Mouse (Mus musculus) midbrain, postnatal 0 days (tissue): ENCODE measurements at regions not wholly inside any gene's neighbourhood (a gene's known extent, or its start where the extent isn't known, plus 50 kb on each side); places are given as distances from the start of the nearest gene placed in this dataset.
A peak's percentile ranks its signal among the peaks of the same experiment; 100 is the strongest.

Source experiments
- ATAC-seq: fragments of 200-750 bp; cut with Nextera tagmentation; 2 replicates; pipeline ENCODE4 v1.8.0; 2017; ENCODE audit warnings: moderate number of reproducible peaks, mild to moderate bottlenecking, moderate TSS enrichment, moderate library complexity; ENCODE audit not compliant: low FRiP score
- DNase-seq: peaks from one replicate; pipeline ENCODE4 v3.0.0-alpha.2; 2015; ENCODE audit warnings: low spot score
- H3K27ac ChIP-seq: fragments of 300-500 bp; sonication (generic); 2 replicates; pipeline ENCODE4 v1.5.1; 2014; ENCODE audit warnings: low read depth, mild to moderate bottlenecking, low read length, mixed read lengths
- H3K27me3 ChIP-seq: fragments of 300-500 bp; sonication (generic); 2 replicates; pipeline ENCODE4 v1.6.1; 2014; ENCODE audit warnings: low read length, control low read depth, mixed read lengths; ENCODE audit not compliant: insufficient read depth
- H3K36me3 ChIP-seq: fragments of 300-500 bp; sonication (generic); 2 replicates; pipeline ENCODE4 v1.6.1; 2014; ENCODE audit warnings: low read length, control low read depth, mixed read lengths; ENCODE audit not compliant: insufficient read depth
- H3K4me1 ChIP-seq: fragments of 300-500 bp; sonication (generic); 2 replicates; pipeline ENCODE4 v1.6.1; 2014; ENCODE audit warnings: mild to moderate bottlenecking, control low read depth, antibody characterized with exemption, low read length, mixed read lengths; ENCODE audit not compliant: insufficient read depth
- H3K4me2 ChIP-seq: fragments of 300-500 bp; sonication (generic); 2 replicates; pipeline ENCODE4 v1.6.1; 2014; ENCODE audit warnings: low read depth, mild to moderate bottlenecking, low read length, mixed read lengths; ENCODE audit not compliant: poor library complexity, severe bottlenecking
- H3K4me3 ChIP-seq: fragments of 300-500 bp; sonication (generic); 2 replicates; pipeline ENCODE4 v1.5.1; 2014; ENCODE audit warnings: low read depth, mild to moderate bottlenecking, low read length, moderate library complexity
- H3K9ac ChIP-seq: fragments of 300-500 bp; sonication (generic); replicated peaks from 2 replicates; pipeline ENCODE4 v1.6.1; 2014; ENCODE audit warnings: mild to moderate bottlenecking, low read length, moderate library complexity, mixed read lengths; ENCODE audit not compliant: poor library complexity, severe bottlenecking
- H3K9me3 ChIP-seq: fragments of 300-500 bp; sonication (generic); 2 replicates; pipeline ENCODE4 v1.6.1; 2016; ENCODE audit warnings: low read length, control low read depth
- CTCF ChIP-seq: IDR thresholded peaks from 2 replicates; pipeline ENCODE4 v1.5.1; 2016; ENCODE audit warnings: antibody characterized with exemption, mild to moderate bottlenecking
- WGBS: fragments of 180-500 bp; shearing (Covaris S2); extraction: QIAGEN DNeasy Blood & Tissue Kit; methylation state at CpG from one replicate; pipeline ENCODE4 v1.1.7; 2014; 5-methylcytosine and 5-hydroxymethylcytosine counted together

DNA sequence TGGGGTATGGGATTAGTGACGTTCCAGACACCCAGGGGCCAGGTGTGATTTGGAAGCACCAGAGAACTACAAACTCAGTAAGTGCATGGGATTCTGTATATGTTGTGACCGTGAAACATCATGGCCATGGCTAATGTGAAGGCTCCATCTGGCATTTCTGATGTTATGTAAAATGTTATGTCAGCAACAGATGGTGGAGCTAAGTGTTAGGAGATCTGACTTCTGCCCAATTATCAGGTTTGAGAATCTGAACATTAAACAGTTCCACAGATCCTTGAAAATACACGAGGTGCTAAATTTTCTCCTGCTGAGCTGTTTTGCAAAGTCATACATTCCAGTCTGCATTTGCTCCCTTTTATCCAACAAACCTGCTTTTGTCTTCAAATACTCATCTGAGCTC lies 223.6 kb upstream of the Egfl6 start:
- DNase-seq, result peak; percentile 6
- no peak for ATAC-seq

DNA sequence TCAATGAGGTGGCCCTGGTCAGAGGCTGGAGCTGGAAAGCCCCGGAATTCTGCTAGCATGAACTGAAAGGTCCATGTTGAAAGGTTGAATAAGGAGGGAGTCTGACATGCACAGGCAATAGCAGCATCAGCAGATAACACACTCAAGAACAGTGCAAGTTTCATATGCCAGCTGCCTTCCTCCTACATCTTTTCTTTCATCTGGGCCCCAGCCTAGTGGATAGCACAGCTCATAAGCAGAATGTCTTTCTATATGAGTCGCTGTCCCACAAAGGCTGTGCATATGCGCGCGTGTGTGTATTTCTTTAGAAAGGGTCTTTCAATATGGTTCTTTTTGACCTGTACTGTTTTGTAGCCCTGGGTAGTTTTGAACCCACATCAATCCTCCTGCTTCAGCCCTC lies 222.7 kb upstream of the Egfl6 start:
- H3K4me2 ChIP-seq, result no peak overlapping the region
- no peaks in the 10 kb centered on the region for H3K9me3 ChIP-seq
- ATAC-seq (no peak), DNase-seq (no peak)
- no peaks in the 10 kb centered on the region; the same call in 1 of the 2 replicates for H3K27me3 ChIP-seq
- H3K4me3 ChIP-seq, result no peak overlapping the region
- no peak overlapping the region for H3K27ac ChIP-seq
- TF ChIP-seq CTCF, result no peak
- no peaks in the 10 kb centered on the region for H3K4me1 ChIP-seq
- WGBS, result 84% methylated on average over 5 of the region's 5 CpGs
- H3K9ac ChIP-seq, result no peak overlapping the region
- H3K36me3 ChIP-seq, result no peaks in the 10 kb centered on the region

More for the DNA sequence above, 223.6 kb upstream of the Egfl6 start:
- H3K9me3 ChIP-seq, result no peaks in the 10 kb centered on the region
- H3K4me1 ChIP-seq, result no peaks in the 10 kb centered on the region
- H3K4me3 ChIP-seq, result no peak overlapping the region
- TF ChIP-seq CTCF, result no peak
- H3K36me3 ChIP-seq, result no peaks in the 10 kb centered on the region
- no peaks in the 10 kb centered on the region for H3K27me3 ChIP-seq
- H3K4me2 ChIP-seq, result no peak overlapping the region
- H3K27ac ChIP-seq, result no peak overlapping the region
- H3K9ac ChIP-seq, result no peak overlapping the region
- 55% methylated on average over 3 of the region's 3 CpGs for WGBS

GRCm38 (mm10) chrX:166805957-166806356 lies 220.4 kb upstream of the Egfl6 start:
- no peaks in the 10 kb centered on the region for H3K4me1 ChIP-seq
- ATAC-seq (no peak), DNase-seq (no peak)
- WGBS, result 39% methylated on average over 1 of the region's 1 CpGs
- H3K9me3 ChIP-seq, result no peaks in the 10 kb centered on the region
- H3K36me3 ChIP-seq, result no peaks in the 10 kb centered on the region
- no peak overlapping the region for H3K9ac ChIP-seq
- TF ChIP-seq CTCF, result no peak
- no peak overlapping the region for H3K4me3 ChIP-seq
- H3K27ac ChIP-seq, result no peak overlapping the region
- H3K4me2 ChIP-seq, result no peak overlapping the region
- no peaks in the 10 kb centered on the region; the same call in 1 of the 2 replicates for H3K27me3 ChIP-seq

GRCm38 (mm10) chrX:166805480-166805879 lies 220.0 kb upstream of the Egfl6 start:
- 41% methylated on average over 4 of the region's 4 CpGs for WGBS
- Histone ChIP-seq H3K9ac (no peak overlapping the region), H3K4me1 (no peaks in the 10 kb centered on the region), H3K4me3 (no peak overlapping the region), H3K27ac (no peak overlapping the region), H3K4me2 (no peak overlapping the region), H3K36me3 (no peaks in the 10 kb centered on the region), H3K9me3 (no peaks in the 10 kb centered on the region), H3K27me3 (peaks cover 3% of the 10 kb centered on the region; the same call in 1 of the 2 replicates)
- TF ChIP-seq CTCF, result no peak
- DNase-seq (peak; percentile 16), ATAC-seq (no peak)

- WGBS, result 36% methylated on average over 6 of the region's 6 CpGs
- H3K27ac ChIP-seq, result no peak overlapping the region
- H3K4me2 ChIP-seq, result no peak overlapping the region
- no peaks in the 10 kb centered on the region for H3K4me1 ChIP-seq
- peak; percentile 58; the same call in 1 of the 2 replicates for ATAC-seq
- H3K9me3 ChIP-seq, result no peaks in the 10 kb centered on the region
- H3K9ac ChIP-seq, result no peak overlapping the region
- H3K27me3 ChIP-seq, result peaks cover 4% of the 10 kb centered on the region; the same call in 1 of the 2 replicates
- H3K36me3 ChIP-seq, result no peaks in the 10 kb centered on the region
- DNase-seq, result peak; percentile 73
- no peak for TF ChIP-seq CTCF
- no peak overlapping the region for H3K4me3 ChIP-seq
These were observed 217.7 kb upstream of the Egfl6 start for GRCm38 (mm10) chrX:166803246-166803645.

- Histone ChIP-seq H3K9ac (no peak overlapping the region), H3K27me3 (peaks cover 4% of the 10 kb centered on the region; the same call in 1 of the 2 replicates), H3K36me3 (no peaks in the 10 kb centered on the region), H3K4me2 (no peak overlapping the region), H3K4me3 (no peak overlapping the region), H3K4me1 (no peaks in the 10 kb centered on the region), H3K9me3 (no peaks in the 10 kb centered on the region), H3K27ac (no peak overlapping the region)
- no peak for ATAC-seq
- TF ChIP-seq CTCF, result no peak
- 48% methylated on average over 2 of the region's 2 CpGs for WGBS
- DNase-seq, result peak; percentile 29
These were observed 215.5 kb upstream of the Egfl6 start for GRCm38 (mm10) chrX:166801017-166801416.
